In the genomic region with DNA sequence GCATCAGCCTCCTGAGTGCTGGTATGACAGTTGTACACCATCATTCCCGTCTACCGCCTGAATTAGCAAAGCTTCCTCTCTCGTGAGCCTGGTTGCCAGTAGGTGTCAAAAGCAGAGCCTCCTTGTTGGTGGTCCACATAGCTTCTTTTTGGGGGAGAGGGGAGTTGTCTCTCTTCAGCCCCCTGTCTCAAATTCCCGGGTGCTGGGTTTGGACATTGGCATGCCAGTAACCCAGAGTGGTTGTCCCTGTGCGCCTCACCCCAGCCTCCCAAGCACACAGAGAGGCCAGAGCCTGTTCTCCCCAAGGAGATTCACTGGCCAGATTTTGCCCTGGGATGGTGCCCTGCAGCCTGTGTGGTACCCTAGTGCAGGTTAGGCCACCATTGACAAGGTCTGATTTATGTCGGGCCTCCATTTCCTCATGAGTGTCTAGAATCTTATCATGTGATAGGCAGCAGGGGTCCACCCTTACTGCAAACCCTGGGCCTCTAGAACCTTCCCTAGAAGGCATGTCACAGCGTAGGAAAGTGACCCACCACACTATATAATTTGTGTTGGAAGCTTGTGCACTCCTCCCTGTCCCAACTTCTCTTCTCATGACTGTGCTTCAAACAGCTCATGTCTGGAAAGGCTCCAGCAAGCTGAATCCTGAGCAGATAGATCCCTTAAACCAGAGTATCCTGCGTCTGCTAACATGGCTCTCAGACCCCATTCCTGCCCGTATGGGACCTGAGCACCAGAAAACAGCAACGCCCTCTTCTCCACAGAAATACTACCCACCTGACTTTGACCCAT, we compare ENCODE assay signal across 8 mouse cellular contexts. TPM values are rescaled to one million over a fixed set of nuclear protein-coding genes. Genes with fewer than 3 reads are reported as not detected.
DNase-seq lines count a peak whose midpoint lies in the region; ATAC-seq and TF ChIP-seq lines count a peak whose summit lies in the region.

No protein-coding gene starts in this region.

- no peaks in the 10 kb centered on the region for H3K4me1 ChIP-seq in lung, embryonic 14.5 days (ENCODE audit: insufficient read depth)
- H3K4me1 ChIP-seq in embryonic facial prominence, embryonic 13.5 days, result peaks cover 36% of the 10 kb centered on the region
- peaks cover 32% of the 10 kb centered on the region for H3K4me1 ChIP-seq in hindbrain, embryonic 15.5 days (replicated peaks)
- peaks cover 10% of the 10 kb centered on the region; the same call in 1 of the 2 replicates for H3K4me1 ChIP-seq in midbrain, postnatal 0 days (ENCODE audit: insufficient read depth, low read length)

- no peak for TF ChIP-seq CTCF in lung, embryonic 14.5 days (IDR thresholded peaks at IDR 0.05; ENCODE audit: low read depth)
- TF ChIP-seq CTCF in midbrain, postnatal 0 days (IDR thresholded peaks at IDR 0.05), result no peak

- no peak for DNase-seq in lung, embryonic 14.5 days
- no peak for DNase-seq in lung, postnatal 36 days
- DNase-seq in midbrain, postnatal 0 days (ENCODE audit: low spot score), result no peak
- no peak for DNase-seq in spleen, postnatal 14 days (ENCODE audit: low spot score in 2 of 2)
- no peak for DNase-seq in urinary bladder, postnatal 36 days (ENCODE audit: low spot score in 2 of 2)

- no peaks in the 10 kb centered on the region for H3K27me3 ChIP-seq in lung, embryonic 14.5 days (ENCODE audit: insufficient read depth, low read length)
- peaks cover 6% of the 10 kb centered on the region; the same call in 1 of the 2 replicates for H3K27me3 ChIP-seq in embryonic facial prominence, embryonic 13.5 days
- no peaks in the 10 kb centered on the region for H3K27me3 ChIP-seq in hindbrain, embryonic 15.5 days
- H3K27me3 ChIP-seq in midbrain, postnatal 0 days (ENCODE audit: insufficient read depth, low read length), result no peaks in the 10 kb centered on the region

- no peak for ATAC-seq in lung, embryonic 14.5 days (ENCODE audit: insufficient read depth)
- ATAC-seq in embryonic facial prominence, embryonic 13.5 days (ENCODE audit: insufficient number of reproducible peaks, insufficient read depth, low FRiP score, low TSS enrichment, low read depth), result no peak
- no peak for ATAC-seq in hindbrain, embryonic 15.5 days (ENCODE audit: low FRiP score, low read depth)
- no peak for ATAC-seq in midbrain, postnatal 0 days (ENCODE audit: low FRiP score)
- ATAC-seq in granulocyte monocyte progenitor cell, adult 5-6 weeks (replicated peaks; ENCODE audit: poor library complexity, severe bottlenecking), result no peak

- H3K9ac ChIP-seq in lung, embryonic 14.5 days, result peak overlapping the region; percentile 37
- peak overlapping the region; percentile 64 for H3K9ac ChIP-seq in embryonic facial prominence, embryonic 13.5 days
- H3K9ac ChIP-seq in hindbrain, embryonic 15.5 days, result peak overlapping the region; percentile 28
- peak overlapping the region; percentile 36; the same call in 1 of the 2 replicates for H3K9ac ChIP-seq in midbrain, postnatal 0 days (replicated peaks; ENCODE audit: low read length, poor library complexity, severe bottlenecking)

- H3K27ac ChIP-seq in lung, embryonic 14.5 days (ENCODE audit: low read depth), result peak overlapping the region; percentile 97
- peak overlapping the region; percentile 97 for H3K27ac ChIP-seq in embryonic facial prominence, embryonic 13.5 days
- H3K27ac ChIP-seq in hindbrain, embryonic 15.5 days (replicated peaks), result peak overlapping the region; percentile 97
- H3K27ac ChIP-seq in midbrain, postnatal 0 days (ENCODE audit: low read depth, low read length), result peak overlapping the region; percentile 82; the same call in 1 of the 2 replicates

- H3K4me2 ChIP-seq in lung, embryonic 14.5 days, result peak overlapping the region; percentile 85
- peak overlapping the region; percentile 63 for H3K4me2 ChIP-seq in embryonic facial prominence, embryonic 13.5 days
- H3K4me2 ChIP-seq in hindbrain, embryonic 15.5 days, result peak overlapping the region; percentile 77
- H3K4me2 ChIP-seq in midbrain, postnatal 0 days (ENCODE audit: low read depth, low read length, poor library complexity, severe bottlenecking), result peak overlapping the region; percentile 44

- H3K36me3 ChIP-seq in lung, embryonic 14.5 days (ENCODE audit: insufficient read depth), result peaks cover 34% of the 10 kb centered on the region; the same call in 1 of the 2 replicates
- peaks cover 37% of the 10 kb centered on the region for H3K36me3 ChIP-seq in embryonic facial prominence, embryonic 13.5 days
- H3K36me3 ChIP-seq in hindbrain, embryonic 15.5 days, result peaks cover 15% of the 10 kb centered on the region
- H3K36me3 ChIP-seq in midbrain, postnatal 0 days (ENCODE audit: insufficient read depth, low read length), result peaks cover 16% of the 10 kb centered on the region

- WGBS in lung, embryonic 14.5 days, result 71% methylated on average over 10 of the region's 10 CpGs
- WGBS in embryonic facial prominence, embryonic 13.5 days, result 70% methylated on average over 10 of the region's 10 CpGs
- 81% methylated on average over 10 of the region's 10 CpGs for WGBS in hindbrain, embryonic 15.5 days
- WGBS in midbrain, postnatal 0 days, result 81% methylated on average over 10 of the region's 10 CpGs

- peak overlapping the region; percentile 53 for H3K4me3 ChIP-seq in lung, embryonic 14.5 days (ENCODE audit: low read depth, low read length)
- peak overlapping the region; percentile 53 for H3K4me3 ChIP-seq in embryonic facial prominence, embryonic 13.5 days
- H3K4me3 ChIP-seq in hindbrain, embryonic 15.5 days, result peak overlapping the region; percentile 65
- peak overlapping the region; percentile 42 for H3K4me3 ChIP-seq in midbrain, postnatal 0 days (ENCODE audit: low read depth, low read length)

- H3K9me3 ChIP-seq in lung, embryonic 14.5 days (ENCODE audit: low read depth, low read length), result no peaks in the 10 kb centered on the region
- H3K9me3 ChIP-seq in embryonic facial prominence, embryonic 13.5 days, result no peaks in the 10 kb centered on the region
- no peaks in the 10 kb centered on the region for H3K9me3 ChIP-seq in hindbrain, embryonic 15.5 days
- no peaks in the 10 kb centered on the region for H3K9me3 ChIP-seq in midbrain, postnatal 0 days (ENCODE audit: low read length)

RNA-seq across cellular contexts. Expression of gene Yju2, which starts 1.2 kb away (rescaled TPM):
- 21.8 and 22.0 TPM in 2 replicates for polyA plus RNA-seq in lung, embryonic 14.5 days (2014; fragmentation: Nextera tagmentation; extraction: Ambion mirVana)
- polyA plus RNA-seq in embryonic facial prominence, embryonic 13.5 days (2015; fragmentation: Nextera tagmentation; extraction: Ambion mirVana), result 27.0 and 29.5 TPM in 2 replicates
- polyA plus RNA-seq in hindbrain, embryonic 15.5 days (2015; fragmentation: Nextera tagmentation; extraction: Ambion mirVana), result 22.7 and 22.9 TPM in 2 replicates
- total RNA-seq in midbrain, postnatal 0 days (2014; rRNA removed), result 9.8 and 10.1 TPM in 2 replicates
- polyA plus RNA-seq in midbrain, postnatal 0 days (2015; fragmentation: Nextera tagmentation; extraction: Ambion mirVana), result 14.6 and 16.1 TPM in 2 replicates
- total RNA-seq in granulocyte monocyte progenitor cell, adult 5-6 weeks (2014; fragmentation: Nextera tagmentation), result 15.1 and 15.4 TPM in 2 replicates
- total RNA-seq in granulocyte monocyte progenitor cell, adult 5-6 weeks (2017), result 17.2 and 30.9 TPM in 2 replicates

RNA-seq across cellular contexts. Expression of gene Ebi3, which starts 7.7 kb away (rescaled TPM):
- polyA plus RNA-seq in lung, embryonic 14.5 days (2014; fragmentation: Nextera tagmentation; extraction: Ambion mirVana), result 0.84 and 1.7 TPM in 2 replicates
- 1.3 and 1.9 TPM in 2 replicates for polyA plus RNA-seq in embryonic facial prominence, embryonic 13.5 days (2015; fragmentation: Nextera tagmentation; extraction: Ambion mirVana)
- 5.9 and 6.4 TPM in 2 replicates for polyA plus RNA-seq in hindbrain, embryonic 15.5 days (2015; fragmentation: Nextera tagmentation; extraction: Ambion mirVana)
- total RNA-seq in midbrain, postnatal 0 days (2014; rRNA removed), result 2.5 and 3.0 TPM in 2 replicates
- polyA plus RNA-seq in midbrain, postnatal 0 days (2015; fragmentation: Nextera tagmentation; extraction: Ambion mirVana), result 7.4 and 8.2 TPM in 2 replicates
- 16.8 and 36.8 TPM in 2 replicates for total RNA-seq in granulocyte monocyte progenitor cell, adult 5-6 weeks (2014; fragmentation: Nextera tagmentation)
- total RNA-seq in granulocyte monocyte progenitor cell, adult 5-6 weeks (2017), result 10.9 and 12.6 TPM in 2 replicates

RNA-seq across cellular contexts. Expression of gene Shd, which starts 10.1 kb away (rescaled TPM):
- polyA plus RNA-seq in lung, embryonic 14.5 days (2014; fragmentation: Nextera tagmentation; extraction: Ambion mirVana), result 11.4 and 12.0 TPM in 2 replicates
- polyA plus RNA-seq in embryonic facial prominence, embryonic 13.5 days (2015; fragmentation: Nextera tagmentation; extraction: Ambion mirVana), result 35.2 and 35.5 TPM in 2 replicates
- 174 and 179 TPM in 2 replicates for polyA plus RNA-seq in hindbrain, embryonic 15.5 days (2015; fragmentation: Nextera tagmentation; extraction: Ambion mirVana)
- 227 and 253 TPM in 2 replicates for total RNA-seq in midbrain, postnatal 0 days (2014; rRNA removed)
- polyA plus RNA-seq in midbrain, postnatal 0 days (2015; fragmentation: Nextera tagmentation; extraction: Ambion mirVana), result 172 and 188 TPM in 2 replicates
- total RNA-seq in granulocyte monocyte progenitor cell, adult 5-6 weeks (2014; fragmentation: Nextera tagmentation), result 1.6 TPM in 1 of 2 replicates, not detected in the other
- not detected in 2 replicates for total RNA-seq in granulocyte monocyte progenitor cell, adult 5-6 weeks (2017)

RNA-seq across cellular contexts. Expression of gene Zfp119b, which starts 10.8 kb away (rescaled TPM):
- 5.1 and 5.4 TPM in 2 replicates for polyA plus RNA-seq in lung, embryonic 14.5 days (2014; fragmentation: Nextera tagmentation; extraction: Ambion mirVana)
- polyA plus RNA-seq in embryonic facial prominence, embryonic 13.5 days (2015; fragmentation: Nextera tagmentation; extraction: Ambion mirVana), result 5.8 and 7.2 TPM in 2 replicates
- polyA plus RNA-seq in hindbrain, embryonic 15.5 days (2015; fragmentation: Nextera tagmentation; extraction: Ambion mirVana), result 7.5 and 8.3 TPM in 2 replicates
- total RNA-seq in midbrain, postnatal 0 days (2014; rRNA removed), result 2.8 and 3.5 TPM in 2 replicates
- polyA plus RNA-seq in midbrain, postnatal 0 days (2015; fragmentation: Nextera tagmentation; extraction: Ambion mirVana), result 5.7 and 6.6 TPM in 2 replicates
- total RNA-seq in granulocyte monocyte progenitor cell, adult 5-6 weeks (2014; fragmentation: Nextera tagmentation), result 2.1 and 5.4 TPM in 2 replicates
- total RNA-seq in granulocyte monocyte progenitor cell, adult 5-6 weeks (2017), result 4.8 and 6.8 TPM in 2 replicates

RNA-seq across cellular contexts. Expression of gene Fsd1, which starts 26.2 kb away (rescaled TPM):
- 6.6 and 11.5 TPM in 2 replicates for polyA plus RNA-seq in lung, embryonic 14.5 days (2014; fragmentation: Nextera tagmentation; extraction: Ambion mirVana)
- polyA plus RNA-seq in embryonic facial prominence, embryonic 13.5 days (2015; fragmentation: Nextera tagmentation; extraction: Ambion mirVana), result 31.9 and 40.5 TPM in 2 replicates
- polyA plus RNA-seq in hindbrain, embryonic 15.5 days (2015; fragmentation: Nextera tagmentation; extraction: Ambion mirVana), result 193 and 215 TPM in 2 replicates
- 122 and 129 TPM in 2 replicates for total RNA-seq in midbrain, postnatal 0 days (2014; rRNA removed)
- 188 and 225 TPM in 2 replicates for polyA plus RNA-seq in midbrain, postnatal 0 days (2015; fragmentation: Nextera tagmentation; extraction: Ambion mirVana)
- not detected in 2 replicates for total RNA-seq in granulocyte monocyte progenitor cell, adult 5-6 weeks (2014; fragmentation: Nextera tagmentation)
- total RNA-seq in granulocyte monocyte progenitor cell, adult 5-6 weeks (2017), result not detected in 2 replicates
